Mouse (Mus musculus) cerebellum, adult 2 months (tissue): ENCODE data around the gene Cep85l. TPM values are rescaled to one million over a fixed set of nuclear protein-coding genes. Genes with fewer than 3 reads are reported as not detected.

Experiments
- DNase-seq, 2 experiments: peaks; one replicate each; pipeline ENCODE4 v3.0.0; 2021
- H3K27ac ChIP-seq: fragments of 200-500 bp; 2 replicates; pipeline ENCODE4 v1.5.1; 2012; ENCODE audit warnings: low read length, control low read depth, inconsistent platforms; ENCODE audit not compliant: insufficient read depth
- H3K27me3 ChIP-seq: fragments of 200-500 bp; 2 replicates; pipeline ENCODE4 v1.6.1; 2012; ENCODE audit warnings: inconsistent platforms, mild to moderate bottlenecking, low read length, moderate library complexity; ENCODE audit not compliant: control insufficient read depth, insufficient read depth
- H3K4me1 ChIP-seq: fragments of 200-500 bp; 2 replicates; pipeline ENCODE4 v1.6.1; 2011; ENCODE audit warnings: low read length; ENCODE audit not compliant: control insufficient read depth, insufficient read depth
- H3K4me3 ChIP-seq: fragments of 200-500 bp; replicated peaks from 2 replicates; pipeline ENCODE3; 2011; ENCODE audit warnings: mild to moderate bottlenecking, low read depth, low read length, control low read depth; ENCODE audit not compliant: insufficient read depth
- CTCF ChIP-seq: fragments of 200-500 bp; IDR thresholded peaks from 2 replicates; pipeline ENCODE4 v1.5.1; 2011; ENCODE audit warnings: low read depth, mild to moderate bottlenecking, control low read depth, low read length, moderate library complexity, borderline replicate concordance; ENCODE audit not compliant: insufficient read depth
- POLR2A ChIP-seq: fragments of 200-500 bp; IDR thresholded peaks from 2 replicates; pipeline ENCODE4 v1.6.1; 2011; ENCODE audit warnings: low read length, control low read depth, borderline replicate concordance; ENCODE audit not compliant: insufficient read depth
- WGBS: fragments of 180-500 bp; shearing (Covaris S2); methylation state at CpG from one replicate; pipeline ENCODE4 v1.1.7; 2018; 5-methylcytosine and 5-hydroxymethylcytosine counted together
- polyA plus RNA-seq: library from polyadenylated mRNA; depleted of rRNA; stranded (reverse); fragments of >200 nt; gene quantifications from 2 replicates; pipeline ENCODE4 v1.2.3, GENCODE M21; 2012

The Cep85l gene
- polyA plus RNA-seq, 1 experiment: 8.9 TPM

- TF ChIP-seq POLR2A (no peak), CTCF (no peak)
- Histone ChIP-seq H3K4me3 (no peak overlapping the region), H3K27ac (no peak overlapping the region), H3K4me1 (no peaks in the 10 kb centered on the region), H3K27me3 (no peaks in the 10 kb centered on the region)
- DNase-seq: no peak
- WGBS: 100% methylated on average over 1 of the region's 1 CpGs
Observed at GRCm38 (mm10) chr10:53384896-53385295, 5.1 kb upstream of the Cep85l start.

DNA sequence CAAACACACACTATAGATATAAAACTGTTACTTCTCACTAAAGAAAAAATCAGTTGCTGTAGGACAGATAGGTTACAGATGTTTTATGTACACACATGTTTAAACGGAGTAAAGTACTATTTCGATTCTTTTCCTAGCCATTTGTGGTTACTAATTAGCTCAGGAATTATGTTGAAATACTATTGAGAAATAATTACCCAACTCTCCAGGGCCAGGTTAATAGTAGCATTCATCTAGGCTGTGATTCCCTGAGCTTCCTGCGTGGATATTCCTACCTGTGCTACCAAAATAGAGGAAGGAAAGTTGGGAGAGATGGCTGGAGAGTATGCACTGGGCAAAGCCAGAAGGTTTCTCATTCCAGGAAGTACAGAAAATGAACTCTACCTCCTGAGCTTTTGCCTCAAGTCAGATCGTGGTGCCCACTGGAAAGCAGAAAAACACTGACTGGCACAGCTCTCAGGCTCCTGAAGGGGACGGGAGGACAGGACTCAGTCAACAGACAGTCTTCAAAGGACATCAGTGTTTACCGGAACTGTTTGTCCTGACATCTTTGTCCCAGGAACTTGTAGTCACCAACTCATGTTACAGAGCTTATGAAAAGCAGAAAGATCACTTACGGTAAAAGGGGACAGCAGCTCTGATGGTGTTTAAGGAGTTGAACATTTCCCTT is 3.1 kb upstream of the Cep85l start:
- Histone ChIP-seq H3K4me3 (no peak overlapping the region), H3K27me3 (no peaks in the 10 kb centered on the region), H3K27ac (no peak overlapping the region), H3K4me1 (no peaks in the 10 kb centered on the region; the same call in 1 of the 2 replicates)
- no peak for DNase-seq
- WGBS: 79% methylated on average over 7 of the region's 7 CpGs
- no peak for TF ChIP-seq CTCF
- no peak for TF ChIP-seq POLR2A

DNA sequence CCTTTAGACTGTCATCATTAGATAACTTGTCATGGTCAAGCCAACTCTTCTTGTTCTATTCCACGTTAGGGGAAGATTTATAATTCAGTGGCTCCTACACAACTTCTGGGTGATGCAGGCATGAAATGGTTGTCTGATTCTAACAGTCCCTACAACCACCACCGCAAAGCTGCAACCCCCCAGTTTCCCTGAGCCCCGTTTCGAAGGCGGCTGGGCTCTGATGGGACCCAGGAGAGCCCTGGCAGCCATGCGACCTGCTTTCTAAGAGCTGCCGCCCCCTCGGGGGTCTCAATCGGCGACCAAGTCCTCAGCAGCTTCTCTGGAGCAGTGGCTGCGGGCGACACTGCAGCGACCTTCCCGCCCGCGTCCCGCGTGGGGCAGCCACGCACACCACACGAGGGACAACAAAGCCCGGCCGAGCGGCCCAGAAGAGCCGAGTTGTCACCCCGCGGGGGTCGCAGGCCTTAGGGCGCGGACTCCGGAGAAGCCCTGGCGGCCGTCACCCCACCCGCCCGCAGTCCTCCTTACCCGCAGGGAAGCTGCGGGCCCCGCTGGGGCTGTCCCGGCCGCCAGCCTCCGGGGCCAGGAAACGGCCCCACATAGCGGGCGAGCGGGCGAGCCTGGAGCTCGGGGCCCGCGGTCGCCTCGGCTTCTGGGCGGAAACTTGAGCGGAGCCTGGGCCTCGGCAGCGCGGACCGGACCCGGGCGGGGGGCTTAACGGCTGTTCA is 602 bp downstream of the Cep85l start:
- TF ChIP-seq POLR2A (no peak), CTCF (no peak)
- H3K4me3 ChIP-seq: peak overlapping the region; percentile 100
- WGBS: under 1% methylated on average over 59 of the region's 59 CpGs
- DNase-seq: peak; percentile 61 to 75
- H3K4me1 ChIP-seq: peaks cover 2% of the 10 kb centered on the region; the same call in 1 of the 2 replicates
- no peaks in the 10 kb centered on the region for H3K27me3 ChIP-seq
- H3K27ac ChIP-seq: peak overlapping the region; percentile 99

GRCm38 (mm10) chr10:53378296-53378695 is 1.5 kb downstream of the Cep85l start:
- TF ChIP-seq POLR2A (no peak), CTCF (no peak)
- no peak for DNase-seq
- Histone ChIP-seq H3K4me1 (peaks cover 2% of the 10 kb centered on the region; the same call in 1 of the 2 replicates), H3K4me3 (peak overlapping the region; percentile 100), H3K27ac (no peak overlapping the region), H3K27me3 (no peaks in the 10 kb centered on the region)
- 72% methylated on average over 6 of the region's 6 CpGs for WGBS

GRCm38 (mm10) chr10:53377096-53377495 is 2.7 kb downstream of the Cep85l start:
- TF ChIP-seq POLR2A (no peak), CTCF (no peak)
- Histone ChIP-seq H3K27me3 (no peaks in the 10 kb centered on the region), H3K27ac (no peak overlapping the region), H3K4me3 (no peak overlapping the region), H3K4me1 (peaks cover 2% of the 10 kb centered on the region; the same call in 1 of the 2 replicates)
- DNase-seq: peak; percentile 16 to 35

DNA sequence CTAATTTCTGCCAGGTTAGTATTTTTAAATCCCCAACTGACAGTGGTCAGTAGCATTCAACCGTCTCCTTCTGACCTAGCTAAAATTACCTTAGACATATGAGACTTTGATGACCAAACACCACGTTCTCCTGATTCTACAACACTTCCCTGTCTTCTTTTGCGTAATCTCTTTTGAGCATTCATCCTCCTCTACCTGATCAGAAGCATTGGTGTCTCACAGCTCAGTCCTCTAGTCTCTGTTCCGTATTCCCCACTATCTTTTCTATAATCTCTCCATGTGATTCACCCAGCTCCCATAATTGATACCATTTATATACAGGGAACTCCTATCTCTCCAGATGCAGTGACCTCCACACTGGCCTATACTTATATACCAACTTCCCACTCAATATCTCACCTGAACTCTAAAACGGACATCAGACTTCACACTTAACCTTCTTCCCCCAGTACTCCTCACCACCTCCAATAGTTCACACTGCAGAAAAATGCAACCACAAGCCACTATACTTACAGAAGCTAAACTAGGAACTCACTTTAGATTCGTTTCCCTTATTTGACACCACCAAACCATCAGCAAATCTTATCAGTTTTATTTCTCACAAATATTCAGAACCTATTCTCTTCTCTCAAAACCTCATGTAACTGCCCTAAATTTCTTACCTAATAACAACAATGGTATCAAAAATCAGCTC is 5.7 kb downstream of the Cep85l start:
- 86% methylated on average over 6 of the region's 6 CpGs for WGBS
- Histone ChIP-seq H3K4me3 (no peak overlapping the region), H3K27ac (no peak overlapping the region), H3K27me3 (no peaks in the 10 kb centered on the region), H3K4me1 (peaks cover 2% of the 10 kb centered on the region; the same call in 1 of the 2 replicates)
- TF ChIP-seq CTCF (no peak), POLR2A (no peak)
- DNase-seq: no peak

DNA sequence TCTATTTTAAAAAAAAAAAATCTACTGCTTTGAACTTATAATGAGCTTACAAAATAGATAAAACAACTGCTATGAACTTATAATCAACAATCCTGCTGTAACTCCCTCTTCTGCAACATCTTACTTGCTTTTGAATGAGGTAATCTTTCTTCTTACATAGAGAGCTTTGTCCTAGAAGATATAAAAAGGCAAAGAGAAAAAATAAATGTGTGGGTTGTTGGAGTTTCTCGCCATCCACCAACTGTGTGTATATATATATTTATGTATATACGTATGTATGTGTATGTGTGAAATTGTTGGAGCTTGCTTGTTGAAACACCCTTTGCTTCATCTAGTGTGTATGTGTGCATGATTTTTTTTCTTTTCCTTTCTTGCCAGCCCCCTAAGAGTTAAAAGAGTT is 12.5 kb downstream of the Cep85l start:
- H3K4me1 ChIP-seq: no peaks in the 10 kb centered on the region
- no peak overlapping the region for H3K4me3 ChIP-seq
- TF ChIP-seq CTCF (no peak), POLR2A (no peak)
- no peak overlapping the region for H3K27ac ChIP-seq
- WGBS: 97% methylated on average over 2 of the region's 2 CpGs
- H3K27me3 ChIP-seq: no peaks in the 10 kb centered on the region
- no peak for DNase-seq

GRCm38 (mm10) chr10:53364311-53364710 is 15.4 kb downstream of the Cep85l start:
- no peaks in the 10 kb centered on the region for H3K4me1 ChIP-seq
- TF ChIP-seq POLR2A: no peak
- TF ChIP-seq CTCF: no peak
- H3K4me3 ChIP-seq: no peak overlapping the region
- no peak for DNase-seq
- H3K27me3 ChIP-seq: no peaks in the 10 kb centered on the region
- no peak overlapping the region for H3K27ac ChIP-seq
